Mouse (Mus musculus): Measurements from ENCODE around the gene Tmem108.
A peak's percentile ranks its signal among the peaks of the same experiment; 100 is the strongest.

The Tmem108 gene

GRCm38 (mm10) chr9:103503586-103504298 lies 257.9 kb downstream of the Tmem108 start:
- no peak for DNase-seq (ENCODE audit: inconsistent age in 2 of 2, low spot score in 1 of 2)

GRCm38 (mm10) chr9:103502655-103503054 lies 259.0 kb downstream of the Tmem108 start:
- DNase-seq (ENCODE audit: inconsistent age in 2 of 2, low spot score in 1 of 2), result no peak

GRCm38 (mm10) chr9:103501861-103502364 lies 259.7 kb downstream of the Tmem108 start:
- DNase-seq (ENCODE audit: inconsistent age in 2 of 2, low spot score in 1 of 2), result no peak

GRCm38 (mm10) chr9:103499366-103499765 lies 262.3 kb downstream of the Tmem108 start:
- no peak for DNase-seq (ENCODE audit: inconsistent age in 2 of 2, low spot score in 1 of 2)

GRCm38 (mm10) chr9:103498699-103499098 lies 262.9 kb downstream of the Tmem108 start:
- no peak for DNase-seq (ENCODE audit: inconsistent age in 2 of 2, low spot score in 1 of 2)

- DNase-seq (ENCODE audit: inconsistent age in 2 of 2, low spot score in 1 of 2), result no peak
Observed at GRCm38 (mm10) chr9:103495391-103495790, 266.2 kb downstream of the Tmem108 start.

GRCm38 (mm10) chr9:103494346-103495020 lies 267.2 kb downstream of the Tmem108 start:
- peak; percentile 80 to 93 for DNase-seq (ENCODE audit: inconsistent age in 2 of 2, low spot score in 1 of 2)

- DNase-seq (ENCODE audit: inconsistent age in 2 of 2, low spot score in 1 of 2), result no peak
Observed at GRCm38 (mm10) chr9:103491985-103492384, 269.7 kb downstream of the Tmem108 start.

GRCm38 (mm10) chr9:103490439-103490838 lies 271.2 kb downstream of the Tmem108 start:
- peak; percentile 74 to 93 for DNase-seq (ENCODE audit: inconsistent age in 2 of 2, low spot score in 1 of 2)

- DNase-seq (ENCODE audit: inconsistent age in 2 of 2, low spot score in 1 of 2), result no peak
Observed at GRCm38 (mm10) chr9:103489883-103490282, 271.8 kb downstream of the Tmem108 start.

GRCm38 (mm10) chr9:103489096-103489495 lies 272.5 kb downstream of the Tmem108 start:
- no peak for DNase-seq (ENCODE audit: inconsistent age in 2 of 2, low spot score in 1 of 2)

GRCm38 (mm10) chr9:103486262-103486661 lies 275.4 kb downstream of the Tmem108 start:
- no peak for DNase-seq (ENCODE audit: inconsistent age in 2 of 2, low spot score in 1 of 2)

- peak in 1 of 2 experiments; percentile 56 for DNase-seq (ENCODE audit: inconsistent age in 2 of 2, low spot score in 1 of 2)
Observed at GRCm38 (mm10) chr9:103485606-103486005, 276.0 kb downstream of the Tmem108 start.

GRCm38 (mm10) chr9:103480603-103481220 lies 280.9 kb downstream of the Tmem108 start:
- no peak for DNase-seq (ENCODE audit: inconsistent age in 2 of 2, low spot score in 1 of 2)

GRCm38 (mm10) chr9:103480044-103480576 lies 281.5 kb downstream of the Tmem108 start, which contains the start of gene Bfsp2:
Gene Bfsp2, minus strand, starts transcription at chr9:103480420.
- DNase-seq (ENCODE audit: inconsistent age in 2 of 2, low spot score in 1 of 2), result no peak

- no peak for DNase-seq (ENCODE audit: inconsistent age in 2 of 2, low spot score in 1 of 2)
Observed at GRCm38 (mm10) chr9:103475414-103475813, 286.2 kb downstream of the Tmem108 start.

- no peak for DNase-seq (ENCODE audit: inconsistent age in 2 of 2, low spot score in 1 of 2)
Observed at GRCm38 (mm10) chr9:103473915-103474688, 287.5 kb downstream of the Tmem108 start.

GRCm38 (mm10) chr9:103471784-103472183 lies 289.9 kb downstream of the Tmem108 start:
- no peak for DNase-seq (ENCODE audit: inconsistent age in 2 of 2, low spot score in 1 of 2)

- peak in 1 of 2 experiments; percentile 57 for DNase-seq (ENCODE audit: inconsistent age in 2 of 2, low spot score in 1 of 2)
Observed at GRCm38 (mm10) chr9:103469516-103469915, 292.1 kb downstream of the Tmem108 start.

- DNase-seq (ENCODE audit: inconsistent age in 2 of 2, low spot score in 1 of 2), result no peak
Observed at GRCm38 (mm10) chr9:103468911-103469310, 292.7 kb downstream of the Tmem108 start.
